Mouse (Mus musculus): ENCODE data around the gene Gsta2. TPM values are rescaled to one million over a fixed set of nuclear protein-coding genes. Genes with fewer than 3 reads are reported as not detected.

Gsta2 gene
- not detected in 2 replicates for polyA plus RNA-seq (2015; fragmentation: Nextera tagmentation; extraction: Ambion mirVana)

DNA sequence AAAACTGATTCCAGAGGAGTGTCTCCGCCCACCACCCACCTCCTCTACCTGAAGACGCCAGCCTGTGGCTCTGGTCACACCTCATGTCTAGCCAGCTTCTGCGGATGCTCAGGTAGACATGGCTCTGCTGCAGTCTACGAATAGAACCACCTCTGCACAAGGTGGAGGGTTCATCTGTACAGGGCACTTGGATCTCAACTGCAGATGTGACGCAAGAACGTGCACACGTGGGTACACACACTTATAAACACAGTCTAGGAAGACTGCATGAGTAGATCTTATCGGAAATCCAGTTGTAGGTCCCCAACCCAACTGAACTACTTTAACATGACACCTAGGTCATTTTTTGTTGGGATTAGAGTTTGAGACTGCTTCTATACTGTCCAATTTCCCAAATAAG, at the start of gene Gsta2:
Gene Gsta2 (minus strand): TSS at position 178 of the 400 bp plus-strand sequence.
- no peak for ATAC-seq
- WGBS: 92% methylated on average over 8 of the region's 8 CpGs
- Histone ChIP-seq H3K36me3 (ENCODE audit: control insufficient read depth, insufficient read depth, low read length) (no peaks in the 10 kb centered on the region), H3K9me3 (ENCODE audit: control insufficient read depth, low read length) (no peaks in the 10 kb centered on the region), H3K27ac (ENCODE audit: low read depth, low read length) (no peak within 1 kb of the TSS), H3K4me1 (ENCODE audit: control insufficient read depth, insufficient read depth, low read depth, low read length) (no peaks in the 10 kb centered on the region), H3K9ac (ENCODE audit: low read depth, low read length) (no peak within 1 kb of the TSS), H3K4me3 (ENCODE audit: low read length) (no peak within 1 kb of the TSS), H3K27me3 (replicated peaks; ENCODE audit: control insufficient read depth, insufficient read depth, low read length) (no peaks in the 10 kb centered on the region), H3K4me2 (ENCODE audit: low read length) (no peak within 1 kb of the TSS)

DNA sequence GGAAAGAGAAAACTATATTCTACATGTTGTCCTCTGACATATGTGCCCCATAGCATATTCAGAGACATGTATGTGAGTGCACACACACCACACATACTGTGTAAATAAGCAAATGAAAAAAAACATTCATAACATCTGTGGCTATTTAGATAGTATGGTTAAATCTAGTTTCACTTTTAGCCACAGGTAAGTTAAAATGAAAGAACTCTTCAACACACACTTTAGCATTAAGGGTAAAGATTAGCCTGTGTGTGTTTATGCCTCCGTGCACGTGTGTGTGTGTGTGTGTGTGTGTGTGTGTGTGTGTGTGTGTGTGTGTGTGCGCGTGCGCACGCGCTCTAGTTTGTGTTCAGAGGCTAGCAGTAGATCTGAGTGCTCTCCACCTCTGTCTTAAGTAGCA, 46.0 kb upstream of the Gsta2 start:
- 95% methylated on average over 7 of the region's 7 CpGs for WGBS

DNA sequence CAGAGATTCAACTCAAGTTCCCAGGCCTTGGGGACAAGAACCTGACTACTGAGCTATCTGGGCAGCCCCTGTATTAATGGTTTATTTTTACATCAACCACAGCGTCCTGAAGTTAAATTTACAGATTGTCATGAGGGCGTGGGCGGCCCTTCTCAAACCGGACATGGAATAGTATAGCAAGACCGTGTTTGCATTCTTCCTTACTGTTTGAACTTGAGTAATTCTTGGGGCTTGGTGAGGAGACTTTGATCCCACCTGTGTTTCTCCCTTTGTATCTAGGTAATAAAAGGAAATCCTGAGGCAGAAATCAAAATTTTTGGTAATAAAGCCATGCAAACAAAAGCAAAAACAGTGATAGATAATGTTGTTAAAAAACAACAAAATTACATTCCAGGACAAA, 45.0 kb upstream of the Gsta2 start:
- Histone ChIP-seq H3K9ac (ENCODE audit: low read depth, low read length) (no peak overlapping the region), H3K36me3 (ENCODE audit: control insufficient read depth, insufficient read depth, low read length) (no peaks in the 10 kb centered on the region), H3K9me3 (ENCODE audit: control insufficient read depth, low read length) (no peaks in the 10 kb centered on the region), H3K4me2 (ENCODE audit: low read length) (no peak overlapping the region), H3K27me3 (replicated peaks; ENCODE audit: control insufficient read depth, insufficient read depth, low read length) (peaks cover 13% of the 10 kb centered on the region), H3K4me3 (ENCODE audit: low read length) (no peak overlapping the region), H3K27ac (ENCODE audit: low read depth, low read length) (no peak overlapping the region), H3K4me1 (ENCODE audit: control insufficient read depth, insufficient read depth, low read depth, low read length) (peaks cover 6% of the 10 kb centered on the region)
- ATAC-seq: no peak
- WGBS: 92% methylated on average over 5 of the region's 5 CpGs

More for the DNA sequence above, 46.0 kb upstream of the Gsta2 start:
- Histone ChIP-seq H3K9ac (ENCODE audit: low read depth, low read length) (no peak overlapping the region), H3K9me3 (ENCODE audit: control insufficient read depth, low read length) (no peaks in the 10 kb centered on the region), H3K36me3 (ENCODE audit: control insufficient read depth, insufficient read depth, low read length) (no peaks in the 10 kb centered on the region), H3K4me3 (ENCODE audit: low read length) (no peak overlapping the region), H3K4me2 (ENCODE audit: low read length) (no peak overlapping the region), H3K27me3 (replicated peaks; ENCODE audit: control insufficient read depth, insufficient read depth, low read length) (peaks cover 4% of the 10 kb centered on the region), H3K4me1 (ENCODE audit: control insufficient read depth, insufficient read depth, low read depth, low read length) (no peaks in the 10 kb centered on the region), H3K27ac (ENCODE audit: low read depth, low read length) (no peak overlapping the region)
- no peak for ATAC-seq

DNA sequence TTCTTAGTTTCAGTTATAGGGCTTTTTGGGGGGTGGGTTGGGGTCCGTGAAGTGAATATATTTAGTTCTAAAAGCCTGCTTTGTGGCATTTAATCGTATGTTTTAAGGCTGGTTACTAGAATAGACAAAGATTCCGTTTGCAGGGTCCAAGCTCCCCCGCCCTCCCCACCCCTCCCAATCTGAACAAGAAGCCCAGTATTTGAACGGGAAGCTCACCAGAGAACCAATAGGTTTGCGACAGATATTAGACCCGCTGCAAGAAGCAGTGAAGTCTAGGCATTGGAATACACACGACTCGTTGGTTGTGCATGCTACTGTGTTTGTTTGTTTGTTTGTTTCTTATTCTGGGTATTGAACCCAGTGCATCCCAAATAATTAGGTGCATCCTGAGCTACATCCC, 40.9 kb upstream of the Gsta2 start:
- Histone ChIP-seq H3K9ac (ENCODE audit: low read depth, low read length) (no peak overlapping the region), H3K4me2 (ENCODE audit: low read length) (no peak overlapping the region; the same call in 1 of the 2 replicates), H3K4me1 (ENCODE audit: control insufficient read depth, insufficient read depth, low read depth, low read length) (peaks cover 8% of the 10 kb centered on the region), H3K27me3 (replicated peaks; ENCODE audit: control insufficient read depth, insufficient read depth, low read length) (peaks cover 32% of the 10 kb centered on the region), H3K27ac (ENCODE audit: low read depth, low read length) (no peak overlapping the region), H3K9me3 (ENCODE audit: control insufficient read depth, low read length) (no peaks in the 10 kb centered on the region), H3K4me3 (ENCODE audit: low read length) (peak overlapping the region; percentile 61), H3K36me3 (ENCODE audit: control insufficient read depth, insufficient read depth, low read length) (no peaks in the 10 kb centered on the region)
- 70% methylated on average over 9 of the region's 9 CpGs for WGBS
- ATAC-seq: no peak

DNA sequence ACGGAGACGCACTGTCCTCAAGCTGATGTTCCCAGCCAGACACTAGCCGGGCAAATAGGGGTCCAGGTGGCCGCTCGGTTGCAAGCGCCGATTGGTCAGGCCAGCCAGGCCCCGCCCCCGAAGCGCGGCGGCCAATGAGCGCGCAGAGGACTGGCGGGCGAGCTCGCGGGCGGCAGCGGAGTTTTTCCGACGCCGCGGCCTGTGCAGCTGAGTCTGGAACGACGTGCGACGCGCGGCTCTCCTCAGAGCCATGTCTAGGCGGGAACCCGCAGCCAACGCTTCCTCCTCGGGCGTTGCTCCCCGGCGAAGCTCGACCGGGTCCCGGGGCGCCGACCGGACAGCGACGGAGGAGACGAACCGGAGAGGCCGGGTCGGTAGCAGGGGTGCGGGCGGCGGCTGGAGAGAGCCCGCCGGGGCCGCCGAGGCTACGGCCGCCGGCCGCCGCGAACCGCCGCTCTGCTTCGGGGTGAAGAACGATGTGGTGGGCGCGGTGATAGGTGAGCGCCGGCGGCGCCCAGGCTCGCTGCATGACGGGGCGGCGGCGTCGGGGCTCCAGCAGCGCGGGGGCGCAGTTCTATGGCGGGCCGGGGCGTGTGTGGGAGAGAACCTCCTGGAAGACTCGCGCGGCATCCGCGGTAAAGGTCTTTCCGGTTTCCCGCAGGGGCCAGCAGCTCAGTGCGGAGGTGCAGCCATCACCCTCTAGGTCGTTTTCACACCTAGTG, 40.2 kb upstream of the Gsta2 start, which contains the start of gene Ddx43:
Gene Ddx43 (plus strand): TSS at position 148 of the 722 bp plus-strand sequence.
- Histone ChIP-seq H3K4me2 (ENCODE audit: low read length) (peak within 1 kb of the TSS; percentile 84), H3K27me3 (replicated peaks; ENCODE audit: control insufficient read depth, insufficient read depth, low read length) (peaks cover 32% of the 10 kb centered on the region), H3K9me3 (ENCODE audit: control insufficient read depth, low read length) (no peaks in the 10 kb centered on the region), H3K4me1 (ENCODE audit: control insufficient read depth, insufficient read depth, low read depth, low read length) (peaks cover 8% of the 10 kb centered on the region), H3K36me3 (ENCODE audit: control insufficient read depth, insufficient read depth, low read length) (no peaks in the 10 kb centered on the region), H3K4me3 (ENCODE audit: low read length) (peak within 1 kb of the TSS; percentile 61), H3K27ac (ENCODE audit: low read depth, low read length) (no peak within 1 kb of the TSS), H3K9ac (ENCODE audit: low read depth, low read length) (peak within 1 kb of the TSS; percentile 47)
- WGBS: 6% methylated on average over 88 of the region's 93 CpGs
- ATAC-seq: peak; percentile 99

DNA sequence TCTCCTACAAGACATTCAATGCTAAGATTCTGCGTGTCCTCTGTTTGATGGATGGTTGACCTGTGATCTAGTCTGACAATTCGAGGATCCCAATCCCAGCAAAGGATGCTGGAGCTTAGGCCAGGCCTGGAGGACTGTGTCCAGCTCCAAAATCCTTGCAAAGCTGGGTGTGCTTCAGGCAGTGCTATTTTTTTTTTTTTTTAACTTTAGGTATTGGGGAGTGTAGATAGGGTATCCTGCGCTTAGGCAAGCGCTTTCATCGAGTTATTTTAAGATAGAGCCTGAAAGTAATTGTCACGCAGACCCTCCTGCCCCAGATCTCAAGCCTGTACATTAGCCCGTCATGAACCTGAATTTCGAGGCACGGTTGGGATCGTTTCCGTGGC, 39.6 kb upstream of the Gsta2 start:
- Histone ChIP-seq H3K9ac (ENCODE audit: low read depth, low read length) (peak overlapping the region; percentile 47; the same call in 1 of the 2 replicates), H3K4me1 (ENCODE audit: control insufficient read depth, insufficient read depth, low read depth, low read length) (peaks cover 8% of the 10 kb centered on the region), H3K27ac (ENCODE audit: low read depth, low read length) (no peak overlapping the region), H3K27me3 (replicated peaks; ENCODE audit: control insufficient read depth, insufficient read depth, low read length) (peaks cover 32% of the 10 kb centered on the region), H3K4me3 (ENCODE audit: low read length) (peak overlapping the region; percentile 61), H3K36me3 (ENCODE audit: control insufficient read depth, insufficient read depth, low read length) (no peaks in the 10 kb centered on the region), H3K4me2 (ENCODE audit: low read length) (peak overlapping the region; percentile 84), H3K9me3 (ENCODE audit: control insufficient read depth, low read length) (no peaks in the 10 kb centered on the region)
- no peak for ATAC-seq
- 36% methylated on average over 11 of the region's 11 CpGs for WGBS

DNA sequence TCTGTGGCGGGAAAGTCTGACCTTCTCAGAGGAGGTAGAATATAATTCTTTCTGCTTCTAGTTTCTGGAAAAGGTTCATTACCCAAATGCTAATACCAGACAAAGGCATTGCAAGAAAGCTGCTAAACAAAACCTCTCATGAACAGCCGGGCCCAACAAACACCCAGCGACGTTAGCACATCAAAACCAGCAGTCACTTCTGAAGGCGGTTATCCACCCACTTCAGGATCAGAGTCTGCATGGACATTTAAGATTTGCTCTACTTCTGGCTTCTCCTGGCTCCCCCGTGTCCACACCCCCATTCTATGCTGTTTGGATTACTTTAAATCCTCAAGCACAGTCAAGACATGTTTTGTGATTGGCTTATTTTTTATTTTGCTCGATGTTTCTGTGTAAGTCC, 39.0 kb upstream of the Gsta2 start:
- Histone ChIP-seq H3K27ac (ENCODE audit: low read depth, low read length) (no peak overlapping the region), H3K4me2 (ENCODE audit: low read length) (no peak overlapping the region), H3K4me1 (ENCODE audit: control insufficient read depth, insufficient read depth, low read depth, low read length) (peaks cover 8% of the 10 kb centered on the region), H3K4me3 (ENCODE audit: low read length) (no peak overlapping the region), H3K9me3 (ENCODE audit: control insufficient read depth, low read length) (no peaks in the 10 kb centered on the region), H3K27me3 (replicated peaks; ENCODE audit: control insufficient read depth, insufficient read depth, low read length) (peaks cover 32% of the 10 kb centered on the region), H3K36me3 (ENCODE audit: control insufficient read depth, insufficient read depth, low read length) (no peaks in the 10 kb centered on the region), H3K9ac (ENCODE audit: low read depth, low read length) (no peak overlapping the region)
- WGBS: 68% methylated on average over 7 of the region's 7 CpGs
- no peak for ATAC-seq

DNA sequence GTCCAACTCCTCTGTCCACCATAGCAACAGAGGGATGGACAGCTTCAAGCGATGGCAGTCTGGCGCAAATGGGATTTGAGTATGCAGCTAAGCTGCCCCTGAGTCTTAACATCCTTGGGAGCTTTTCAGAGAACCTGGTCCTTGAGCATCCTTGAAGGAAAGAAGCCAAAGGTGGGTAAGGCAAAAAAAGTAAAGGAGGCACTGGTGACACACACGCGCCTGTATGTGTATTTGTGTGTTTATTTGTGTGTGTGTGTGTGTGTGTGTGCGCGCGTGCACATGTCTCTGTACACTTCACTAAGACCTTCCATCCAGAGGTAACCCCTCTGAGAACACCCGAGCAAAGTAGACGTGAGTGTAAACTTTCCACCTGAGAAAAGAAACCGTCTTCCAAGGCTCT, 38.2 kb upstream of the Gsta2 start:
- Histone ChIP-seq H3K4me1 (ENCODE audit: control insufficient read depth, insufficient read depth, low read depth, low read length) (peaks cover 8% of the 10 kb centered on the region), H3K9me3 (ENCODE audit: control insufficient read depth, low read length) (no peaks in the 10 kb centered on the region), H3K27ac (ENCODE audit: low read depth, low read length) (no peak overlapping the region), H3K4me2 (ENCODE audit: low read length) (no peak overlapping the region), H3K27me3 (replicated peaks; ENCODE audit: control insufficient read depth, insufficient read depth, low read length) (peaks cover 32% of the 10 kb centered on the region), H3K36me3 (ENCODE audit: control insufficient read depth, insufficient read depth, low read length) (no peaks in the 10 kb centered on the region), H3K4me3 (ENCODE audit: low read length) (no peak overlapping the region), H3K9ac (ENCODE audit: low read depth, low read length) (no peak overlapping the region)
- no peak for ATAC-seq
- 88% methylated on average over 10 of the region's 10 CpGs for WGBS

DNA sequence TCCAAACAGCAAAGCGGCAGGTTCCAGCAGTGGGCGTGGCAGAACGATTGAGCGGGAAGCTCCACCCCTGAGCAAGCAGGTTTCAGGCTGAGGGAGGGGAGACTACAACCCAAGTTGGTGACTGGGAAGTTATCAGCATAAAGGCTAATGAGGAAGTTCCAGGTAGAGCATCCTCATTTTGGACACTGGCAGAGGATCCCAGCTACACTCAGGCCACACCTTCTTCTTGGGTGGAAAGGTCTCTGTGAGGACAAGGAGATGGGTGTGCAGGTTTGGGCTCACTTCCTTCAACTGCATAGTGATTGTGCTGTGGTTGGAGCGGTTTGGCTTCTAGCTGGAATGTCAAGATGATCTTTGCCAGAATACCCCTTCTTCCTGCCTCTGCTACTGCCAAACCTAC, 34.4 kb upstream of the Gsta2 start:
- Histone ChIP-seq H3K27ac (ENCODE audit: low read depth, low read length) (no peak overlapping the region), H3K4me2 (ENCODE audit: low read length) (no peak overlapping the region), H3K9ac (ENCODE audit: low read depth, low read length) (no peak overlapping the region), H3K4me1 (ENCODE audit: control insufficient read depth, insufficient read depth, low read depth, low read length) (no peaks in the 10 kb centered on the region), H3K36me3 (ENCODE audit: control insufficient read depth, insufficient read depth, low read length) (no peaks in the 10 kb centered on the region), H3K9me3 (ENCODE audit: control insufficient read depth, low read length) (no peaks in the 10 kb centered on the region), H3K4me3 (ENCODE audit: low read length) (no peak overlapping the region), H3K27me3 (replicated peaks; ENCODE audit: control insufficient read depth, insufficient read depth, low read length) (peaks cover 17% of the 10 kb centered on the region)
- no peak for ATAC-seq
- WGBS: 62% methylated on average over 5 of the region's 5 CpGs

Data from hindbrain, embryonic 16.5 days (tissue).